Mouse (Mus musculus) right cerebral cortex, adult 18-20 months (tissue): ENCODE data around the gene Meox1.
A peak's percentile ranks its signal among the peaks of the same experiment; 100 is the strongest.

Experiments used
- DNase-seq: peaks from one replicate; pipeline ENCODE4 v3.0.0; 2022; ENCODE audit warnings: mixed read lengths

The Meox1 gene

GRCm38 (mm10) chr11:101849286-101849685, 44.9 kb downstream of the Meox1 start:
- no peak for DNase-seq

- no peak for DNase-seq
These were observed 46.7 kb downstream of the Meox1 start for GRCm38 (mm10) chr11:101847509-101847908.

- no peak for DNase-seq
These were observed 51.4 kb downstream of the Meox1 start for GRCm38 (mm10) chr11:101842773-101843163.

GRCm38 (mm10) chr11:101841998-101842772, 52.0 kb downstream of the Meox1 start:
- DNase-seq: peak; percentile 9

- DNase-seq: no peak
These were observed 53.8 kb downstream of the Meox1 start for GRCm38 (mm10) chr11:101840405-101840804.

- DNase-seq: no peak
These were observed 54.7 kb downstream of the Meox1 start for GRCm38 (mm10) chr11:101839426-101839825.

GRCm38 (mm10) chr11:101832001-101832400, 62.2 kb downstream of the Meox1 start:
- peak; percentile 44 for DNase-seq

GRCm38 (mm10) chr11:101830616-101831015, 63.6 kb downstream of the Meox1 start:
- DNase-seq: no peak

- DNase-seq: no peak
These were observed 64.1 kb downstream of the Meox1 start for GRCm38 (mm10) chr11:101830112-101830511.

GRCm38 (mm10) chr11:101828718-101829117, 65.5 kb downstream of the Meox1 start:
- DNase-seq: no peak
